Mouse (Mus musculus) right cerebral cortex, adult 18-20 months (tissue): ENCODE data around the gene Inf2.

Experiments used
- DNase-seq: peaks from one replicate; pipeline ENCODE4 v3.0.0; 2022; ENCODE audit warnings: mixed read lengths

The Inf2 gene

GRCm38 (mm10) chr12:112588426-112589256 is at the start of gene Inf2:
Gene Inf2 (plus strand): TSS chr12:112588784.
- DNase-seq: peak; percentile 88

GRCm38 (mm10) chr12:112539466-112539965 is 49.1 kb upstream of the Inf2 start:
- no peak for DNase-seq

- no peak for DNase-seq
Observed at GRCm38 (mm10) chr12:112540321-112540720, 48.3 kb upstream of the Inf2 start.

- peak; percentile 29 for DNase-seq
Observed at GRCm38 (mm10) chr12:112541483-112542091, 47.0 kb upstream of the Inf2 start.

GRCm38 (mm10) chr12:112542257-112542919 is 46.2 kb upstream of the Inf2 start:
- no peak for DNase-seq

GRCm38 (mm10) chr12:112542920-112543300 is 45.7 kb upstream of the Inf2 start:
- peak; percentile 89 for DNase-seq

- no peak for DNase-seq
Observed at GRCm38 (mm10) chr12:112543941-112544340, 44.6 kb upstream of the Inf2 start.

- DNase-seq: no peak
Observed at GRCm38 (mm10) chr12:112544946-112545701, 43.5 kb upstream of the Inf2 start.

- DNase-seq: no peak
Observed at GRCm38 (mm10) chr12:112546110-112546509, 42.5 kb upstream of the Inf2 start.

GRCm38 (mm10) chr12:112549287-112549686 is 39.3 kb upstream of the Inf2 start:
- DNase-seq: no peak

- peak; percentile 87 for DNase-seq
Observed at GRCm38 (mm10) chr12:112551861-112552375, 36.7 kb upstream of the Inf2 start.

GRCm38 (mm10) chr12:112552520-112552919 is 36.1 kb upstream of the Inf2 start:
- DNase-seq: no peak

- DNase-seq: no peak
Observed at GRCm38 (mm10) chr12:112554900-112555299, 33.7 kb upstream of the Inf2 start.

GRCm38 (mm10) chr12:112556531-112557060 is 32.0 kb upstream of the Inf2 start:
- DNase-seq: no peak

GRCm38 (mm10) chr12:112557219-112557618 is 31.4 kb upstream of the Inf2 start:
- no peak for DNase-seq

- DNase-seq: no peak
Observed at GRCm38 (mm10) chr12:112559231-112559630, 29.4 kb upstream of the Inf2 start.

- DNase-seq: no peak
Observed at GRCm38 (mm10) chr12:112559671-112560070, 28.9 kb upstream of the Inf2 start.

- no peak for DNase-seq
Observed at GRCm38 (mm10) chr12:112560176-112560797, 28.3 kb upstream of the Inf2 start.

- no peak for DNase-seq
Observed at GRCm38 (mm10) chr12:112561163-112561562, 27.4 kb upstream of the Inf2 start.

- DNase-seq: no peak
Observed at GRCm38 (mm10) chr12:112562462-112562861, 26.1 kb upstream of the Inf2 start.

- DNase-seq: no peak
Observed at GRCm38 (mm10) chr12:112563011-112563410, 25.6 kb upstream of the Inf2 start.

- no peak for DNase-seq
Observed at GRCm38 (mm10) chr12:112570160-112570559, 18.4 kb upstream of the Inf2 start.
